31 mouse cellular contexts compared by ENCODE assay signal in the genomic region with DNA sequence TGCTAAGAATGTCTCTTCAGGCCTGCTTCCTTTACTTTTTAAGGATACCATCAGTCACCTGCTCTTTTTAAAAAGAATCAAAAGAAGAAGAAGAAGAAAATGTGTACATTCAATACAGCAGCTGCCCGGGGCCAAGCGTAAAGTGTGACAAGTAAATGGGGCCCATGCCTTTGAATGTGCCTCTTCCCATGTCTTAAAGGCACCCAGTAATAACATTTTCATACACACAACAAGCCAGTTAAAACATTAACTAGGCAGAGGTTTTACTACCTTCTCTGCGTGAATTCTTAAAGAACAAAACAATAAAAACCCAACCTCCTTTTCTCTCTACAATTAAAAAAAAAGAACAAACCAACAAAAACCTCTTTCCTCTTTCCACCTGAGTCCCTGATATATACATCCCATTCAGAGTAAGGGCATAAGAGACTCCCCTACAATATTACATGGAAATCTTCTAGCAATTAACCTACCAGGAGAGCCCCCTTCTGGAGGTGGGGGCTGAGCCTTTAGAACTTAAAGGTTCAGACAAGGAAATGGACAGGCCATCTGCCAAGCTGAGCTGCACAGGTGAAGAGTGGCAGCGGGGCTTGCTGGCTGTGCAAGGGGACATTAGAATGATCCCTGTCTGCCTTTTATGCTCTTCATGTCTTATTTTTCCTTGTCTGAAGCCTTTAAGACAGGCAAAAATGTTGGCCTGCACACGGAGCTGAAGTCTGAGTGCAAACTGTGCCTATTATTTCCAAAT.
"Had no signal": no experiment of that assay in that cellular context is flagged by ENCODE, and none has a peak within 500 bp of the region (broad histone marks: within the 10 kb centered on the region; RNA-seq: fewer than 3 reads in every experiment).

No protein-coding gene starts in this region.

- H3K4me1 ChIP-seq: heart, embryonic 10.5 days; heart, embryonic 12.5 days; heart, embryonic 13.5 days; heart, embryonic 15.5 days; hindbrain, embryonic 10.5 days; hindbrain, embryonic 15.5 days; kidney, embryonic 15.5 days had no signal

- H3K9ac ChIP-seq: heart, embryonic 12.5 days; heart, embryonic 13.5 days; heart, embryonic 15.5 days; hindbrain, embryonic 12.5 days; hindbrain, embryonic 13.5 days; hindbrain, embryonic 14.5 days; hindbrain, embryonic 15.5 days; kidney, embryonic 15.5 days had no signal

- H3K27ac ChIP-seq: heart, embryonic 10.5 days; heart, embryonic 13.5 days; heart, embryonic 15.5 days; hindbrain, embryonic 10.5 days; hindbrain, embryonic 12.5 days; hindbrain, embryonic 13.5 days; hindbrain, embryonic 14.5 days; hindbrain, embryonic 15.5 days; hindbrain, postnatal 0 days; kidney, embryonic 15.5 days; kidney, postnatal 0 days; layer of hippocampus, adult 2 months; left cerebral cortex, adult 2 months had no signal

- H3K9me3 ChIP-seq: heart, embryonic 10.5 days; heart, embryonic 12.5 days; heart, embryonic 13.5 days; heart, embryonic 15.5 days; hindbrain, embryonic 10.5 days; hindbrain, embryonic 12.5 days; hindbrain, embryonic 13.5 days; hindbrain, embryonic 15.5 days; kidney, embryonic 15.5 days had no signal

- ATAC-seq: hindbrain, embryonic 16.5 days; hindbrain, postnatal 0 days; inflammation-experienced regulatory T-cells, adult 6 months had no signal

- H3K4me2 ChIP-seq: heart, embryonic 12.5 days; heart, embryonic 13.5 days; heart, embryonic 15.5 days; hindbrain, embryonic 12.5 days; hindbrain, embryonic 13.5 days; hindbrain, embryonic 14.5 days; hindbrain, embryonic 15.5 days; kidney, embryonic 15.5 days had no signal

- H3K27me3 ChIP-seq: heart, embryonic 12.5 days; heart, embryonic 13.5 days; heart, embryonic 15.5 days; hindbrain, embryonic 12.5 days; hindbrain, embryonic 13.5 days; hindbrain, embryonic 15.5 days; kidney, embryonic 15.5 days had no signal

- DNase-seq: heart, postnatal 10 days; heart, postnatal 14 days; heart, postnatal 36 days; heart, postnatal 4 days; kidney, adult 11 months; kidney, adult 18-20 months; kidney, adult 2 months; kidney, adult 8-10 months; kidney, adult 9 months; kidney, postnatal 10 days; kidney, postnatal 14 days; kidney, postnatal 25 days; kidney, postnatal 4 days; layer of hippocampus, adult 9-11 months; layer of hippocampus, postnatal 36 days had no signal

- H3K4me3 ChIP-seq: heart, embryonic 10.5 days; heart, embryonic 12.5 days; heart, embryonic 13.5 days; heart, embryonic 15.5 days; hindbrain, embryonic 10.5 days; hindbrain, embryonic 12.5 days; hindbrain, embryonic 13.5 days; hindbrain, embryonic 15.5 days; kidney, embryonic 15.5 days; layer of hippocampus, adult 2 months; left cerebral cortex, adult 2 months had no signal
